Mouse (Mus musculus): ENCODE results near the gene Serpinb6a. TPM values are rescaled to one million over a fixed set of nuclear protein-coding genes. Genes with fewer than 3 reads are reported as not detected.

Serpinb6a gene
- 45.1 and 60.8 TPM in 2 replicates for total RNA-seq (2014; rRNA removed)
- polyA plus RNA-seq (2015; fragmentation: Nextera tagmentation; extraction: Ambion mirVana), result 50.7 and 52.1 TPM in 2 replicates

DNA sequence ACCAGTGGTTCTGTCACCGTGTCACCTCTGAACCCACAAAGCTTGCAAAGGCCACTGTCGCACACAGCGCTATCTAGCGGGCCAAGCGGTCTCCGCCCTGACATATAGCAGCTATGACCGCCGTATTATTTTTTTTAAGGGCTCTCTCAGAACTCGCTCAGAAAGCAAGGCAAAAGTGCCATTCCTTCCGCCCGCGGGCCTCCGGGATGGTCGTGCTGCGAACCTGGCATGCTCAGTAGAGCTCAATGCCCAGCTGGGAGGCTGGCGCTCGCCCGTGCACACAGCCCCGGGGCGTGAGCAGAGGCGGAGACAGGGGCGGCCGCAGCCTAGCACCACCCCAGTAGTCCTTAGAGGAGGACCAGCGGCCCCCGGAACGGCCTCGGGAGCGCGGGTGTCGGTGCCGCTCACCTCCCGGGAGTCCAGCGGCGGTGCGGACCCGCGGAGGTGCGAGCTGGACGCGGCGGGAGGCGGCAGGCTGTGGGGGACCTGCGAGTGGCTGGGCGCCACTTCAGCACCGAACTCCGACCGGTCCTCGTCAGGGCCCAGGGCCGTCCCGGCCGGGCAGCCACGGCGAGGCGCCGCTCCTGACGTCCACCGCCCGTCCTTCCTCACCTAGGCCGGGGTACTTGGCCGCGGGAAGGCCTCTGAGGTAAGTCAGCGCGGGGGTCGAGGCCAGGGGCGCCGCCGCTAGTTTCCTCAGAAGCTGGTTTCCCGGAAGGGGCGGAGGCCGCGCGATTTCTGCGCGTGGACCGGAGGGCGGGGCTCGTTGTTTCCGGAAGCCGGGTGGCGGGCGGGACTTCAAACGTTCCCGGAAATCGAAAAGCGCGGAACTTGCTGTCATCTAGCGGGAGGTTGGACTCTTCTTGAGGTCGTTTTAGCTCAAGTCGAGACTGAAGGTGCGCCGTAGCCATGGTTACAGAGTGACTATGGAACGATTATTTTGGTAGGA is at the start of gene Serpinb6a, which contains the start of gene Ripk1:
TSS of gene Serpinb6a (minus strand) at position 737 of the 949 bp plus-strand sequence.
TSS of gene Ripk1 (plus strand) at position 306 of the 949 bp plus-strand sequence.
- H3K4me1 ChIP-seq (ENCODE audit: insufficient read depth, low read length), result peaks cover 3% of the 10 kb centered on the region
- peak within 1 kb of the TSS; percentile 91 for H3K4me2 ChIP-seq (ENCODE audit: low read depth, low read length)
- peak; percentile 66 for TF ChIP-seq CTCF (IDR thresholded peaks at IDR 0.05; ENCODE audit: low read depth)
- ATAC-seq, result peak; percentile 97
- under 1% methylated on average over 90 of the region's 92 CpGs for WGBS
- no peaks in the 10 kb centered on the region for H3K9me3 ChIP-seq (ENCODE audit: low read length)
- H3K27ac ChIP-seq, result peak within 1 kb of the TSS; percentile 89
- H3K9ac ChIP-seq (replicated peaks; ENCODE audit: low read length), result peak within 1 kb of the TSS; percentile 69
- peak within 1 kb of the TSS; percentile 73 for H3K4me3 ChIP-seq (ENCODE audit: low read length)
- peak; percentile 96 for DNase-seq (ENCODE audit: low spot score)
- H3K36me3 ChIP-seq (ENCODE audit: insufficient read depth, low read length), result no peaks in the 10 kb centered on the region
- no peaks in the 10 kb centered on the region for H3K27me3 ChIP-seq (ENCODE audit: insufficient read depth, low read length)

DNA sequence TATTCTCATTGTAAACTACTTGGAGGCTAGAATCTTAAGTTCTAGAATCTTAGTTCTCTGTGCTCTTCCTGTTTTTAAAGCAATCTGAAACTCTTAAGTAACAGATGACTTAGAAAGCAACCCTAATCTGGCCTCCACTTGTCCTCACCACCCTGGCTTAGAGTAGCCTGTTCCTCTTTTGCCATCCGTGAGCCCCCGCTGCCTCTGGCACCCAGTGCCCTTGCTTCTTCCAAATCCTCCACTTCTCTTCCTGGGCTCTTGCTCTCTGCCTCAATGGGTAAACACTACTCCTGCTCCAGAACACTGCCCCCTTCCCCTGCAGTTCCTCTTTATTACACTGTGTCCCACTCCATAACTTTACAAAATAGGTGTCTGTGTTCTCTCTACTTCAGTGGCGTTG is 49.1 kb upstream of the Serpinb6a start:
- ATAC-seq (no peak), DNase-seq (ENCODE audit: low spot score) (no peak)
- WGBS, result 93% methylated on average over 3 of the region's 3 CpGs

DNA sequence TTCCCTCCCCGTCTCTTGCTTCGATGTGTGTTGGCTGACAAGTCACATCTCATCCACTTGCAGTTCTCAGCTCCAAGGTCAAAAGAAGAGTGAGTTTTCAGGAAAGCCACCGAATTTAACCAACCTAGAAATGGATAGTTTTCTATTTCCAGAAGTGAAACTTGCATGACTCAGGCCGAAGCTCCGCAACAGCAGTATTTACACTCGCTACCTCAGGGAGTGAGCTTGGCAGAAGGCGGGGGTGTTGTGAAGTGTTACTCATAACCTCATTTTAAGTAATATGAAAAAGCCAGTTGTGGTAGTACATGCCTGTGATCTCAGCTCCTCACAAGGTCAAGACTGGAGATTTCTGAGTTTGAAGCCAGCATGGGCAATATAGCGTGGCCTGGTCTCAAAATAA is 47.9 kb upstream of the Serpinb6a start:
- Histone ChIP-seq H3K9ac (replicated peaks; ENCODE audit: low read length) (no peak overlapping the region), H3K36me3 (ENCODE audit: insufficient read depth, low read length) (peaks cover 14% of the 10 kb centered on the region; the same call in 1 of the 2 replicates), H3K27ac (no peak overlapping the region), H3K4me1 (ENCODE audit: insufficient read depth, low read length) (no peaks in the 10 kb centered on the region), H3K27me3 (ENCODE audit: insufficient read depth, low read length) (no peaks in the 10 kb centered on the region), H3K9me3 (ENCODE audit: low read length) (no peaks in the 10 kb centered on the region), H3K4me2 (ENCODE audit: low read depth, low read length) (no peak overlapping the region), H3K4me3 (ENCODE audit: low read length) (no peak overlapping the region)
- ATAC-seq, result no peak
- no peak for DNase-seq (ENCODE audit: low spot score)
- TF ChIP-seq CTCF (IDR thresholded peaks at IDR 0.05; ENCODE audit: low read depth), result no peak
- WGBS, result 96% methylated on average over 8 of the region's 8 CpGs

More for the DNA sequence above, 49.1 kb upstream of the Serpinb6a start:
- peaks cover 18% of the 10 kb centered on the region; the same call in 1 of the 2 replicates for H3K36me3 ChIP-seq (ENCODE audit: insufficient read depth, low read length)
- H3K4me1 ChIP-seq (ENCODE audit: insufficient read depth, low read length), result no peaks in the 10 kb centered on the region
- H3K4me3 ChIP-seq (ENCODE audit: low read length), result no peak overlapping the region
- no peak overlapping the region for H3K4me2 ChIP-seq (ENCODE audit: low read depth, low read length)
- no peak overlapping the region for H3K27ac ChIP-seq
- no peaks in the 10 kb centered on the region for H3K9me3 ChIP-seq (ENCODE audit: low read length)
- no peaks in the 10 kb centered on the region for H3K27me3 ChIP-seq (ENCODE audit: insufficient read depth, low read length)
- H3K9ac ChIP-seq (replicated peaks; ENCODE audit: low read length), result no peak overlapping the region
- TF ChIP-seq CTCF (IDR thresholded peaks at IDR 0.05; ENCODE audit: low read depth), result no peak

DNA sequence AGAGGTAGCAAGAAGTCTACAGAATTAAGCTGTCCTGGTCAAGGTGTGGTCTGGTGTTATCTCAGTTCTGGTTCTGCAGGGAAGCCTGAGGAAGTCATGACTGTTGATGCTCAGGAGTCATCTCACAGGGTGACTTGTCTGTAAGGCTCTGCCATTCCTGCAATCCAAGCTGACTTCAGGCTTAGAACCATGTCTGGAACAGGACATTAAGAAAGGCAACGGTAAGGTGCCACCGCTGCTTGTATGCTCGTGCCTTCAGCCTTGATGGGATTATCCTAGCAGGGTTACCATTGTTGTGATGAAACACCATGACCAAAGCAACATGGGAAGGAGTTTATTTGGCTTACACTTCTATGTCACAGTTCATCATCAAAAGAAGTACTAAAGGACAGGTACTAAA is 44.9 kb upstream of the Serpinb6a start:
- Histone ChIP-seq H3K4me3 (ENCODE audit: low read length) (no peak overlapping the region), H3K4me1 (ENCODE audit: insufficient read depth, low read length) (no peaks in the 10 kb centered on the region), H3K36me3 (ENCODE audit: insufficient read depth, low read length) (0 out of 2 replicates have a peak, but pooled peaks cover 6% of the 10 kb centered on the region), H3K27ac (no peak overlapping the region), H3K9ac (replicated peaks; ENCODE audit: low read length) (no peak overlapping the region), H3K27me3 (ENCODE audit: insufficient read depth, low read length) (no peaks in the 10 kb centered on the region), H3K9me3 (ENCODE audit: low read length) (no peaks in the 10 kb centered on the region), H3K4me2 (ENCODE audit: low read depth, low read length) (no peak overlapping the region)
- WGBS, result 84% methylated on average over 3 of the region's 3 CpGs
- TF ChIP-seq CTCF (IDR thresholded peaks at IDR 0.05; ENCODE audit: low read depth), result no peak
- no peak for ATAC-seq
- DNase-seq (ENCODE audit: low spot score), result no peak

DNA sequence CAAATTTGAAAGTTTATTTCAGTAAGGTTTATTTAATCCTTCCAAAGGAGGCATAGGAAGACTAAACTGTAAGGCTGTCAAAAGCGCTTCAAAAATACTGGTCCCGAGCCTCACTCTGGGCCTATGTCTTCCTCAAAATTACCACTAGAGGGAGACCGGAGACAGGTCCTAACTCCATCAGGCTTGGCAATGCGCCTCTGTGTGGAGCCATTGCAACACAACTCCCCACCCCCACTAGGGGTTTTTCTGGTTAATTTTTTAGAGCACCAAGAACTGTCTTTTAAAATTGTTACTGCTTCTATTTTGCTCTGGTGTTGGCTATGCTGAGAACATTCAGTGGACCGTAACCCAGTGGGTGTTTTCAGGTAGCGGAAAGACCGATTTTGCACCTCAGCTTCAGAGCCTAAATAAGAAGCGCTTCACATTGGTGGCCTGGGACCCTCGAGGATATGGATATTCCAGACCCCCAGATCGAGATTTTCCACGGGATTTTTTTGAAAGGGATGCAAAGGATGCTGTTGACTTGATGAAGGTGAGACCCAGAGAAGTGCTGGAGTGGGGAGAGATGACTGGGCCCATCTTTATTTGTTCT is 43.9 kb upstream of the Serpinb6a start:
- no peak overlapping the region for H3K4me2 ChIP-seq (ENCODE audit: low read depth, low read length)
- 38% methylated on average over 11 of the region's 11 CpGs for WGBS
- no peak overlapping the region for H3K9ac ChIP-seq (replicated peaks; ENCODE audit: low read length)
- no peaks in the 10 kb centered on the region for H3K4me1 ChIP-seq (ENCODE audit: insufficient read depth, low read length)
- ATAC-seq (peak; percentile 95), DNase-seq (ENCODE audit: low spot score) (peak; percentile 95)
- no peak overlapping the region for H3K27ac ChIP-seq
- H3K4me3 ChIP-seq (ENCODE audit: low read length), result no peak overlapping the region
- no peaks in the 10 kb centered on the region for H3K9me3 ChIP-seq (ENCODE audit: low read length)
- H3K36me3 ChIP-seq (ENCODE audit: insufficient read depth, low read length), result 0 out of 2 replicates have a peak, but pooled peaks cover 5% of the 10 kb centered on the region
- TF ChIP-seq CTCF (IDR thresholded peaks at IDR 0.05; ENCODE audit: low read depth), result peak; percentile 96
- H3K27me3 ChIP-seq (ENCODE audit: insufficient read depth, low read length), result no peaks in the 10 kb centered on the region

DNA sequence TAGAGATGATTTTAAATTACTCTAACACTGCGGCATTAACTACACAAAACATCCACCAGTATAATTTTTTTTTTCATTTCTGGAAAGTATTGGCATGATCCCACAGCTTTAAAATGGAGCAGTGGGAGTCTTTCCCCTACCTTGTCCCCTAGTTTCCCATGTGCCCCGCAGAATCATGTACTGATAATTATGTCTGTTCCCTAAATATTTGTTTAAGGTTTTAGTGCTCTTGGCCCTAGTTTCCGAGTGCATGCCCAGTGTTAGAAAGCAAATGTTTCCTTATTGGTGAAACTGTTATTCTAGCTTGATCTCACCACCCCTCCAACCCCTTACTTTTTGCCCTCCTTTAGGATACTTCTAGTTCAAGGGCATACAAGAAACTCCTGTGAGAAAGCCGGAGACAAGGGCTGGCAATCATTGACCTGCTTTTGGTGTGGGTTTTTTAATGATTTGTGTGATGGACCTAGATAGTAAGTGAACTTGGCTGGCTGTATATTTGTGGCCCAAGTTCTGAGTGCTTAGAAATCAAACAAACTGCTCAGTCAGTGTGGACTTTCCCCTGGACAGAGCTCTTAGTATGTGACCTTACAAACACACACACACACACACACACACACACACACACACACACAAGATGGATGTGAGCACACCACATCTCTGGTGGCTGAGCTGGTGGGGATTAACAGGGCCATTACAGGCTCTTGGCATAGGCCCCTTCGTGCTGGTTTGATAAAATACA is 43.1 kb upstream of the Serpinb6a start:
- 0 out of 2 replicates have a peak, but pooled peaks cover 5% of the 10 kb centered on the region for H3K36me3 ChIP-seq (ENCODE audit: insufficient read depth, low read length)
- H3K9me3 ChIP-seq (ENCODE audit: low read length), result no peaks in the 10 kb centered on the region
- no peak for DNase-seq (ENCODE audit: low spot score)
- no peak overlapping the region for H3K4me2 ChIP-seq (ENCODE audit: low read depth, low read length)
- no peak overlapping the region for H3K4me3 ChIP-seq (ENCODE audit: low read length)
- no peak overlapping the region for H3K27ac ChIP-seq
- no peaks in the 10 kb centered on the region for H3K27me3 ChIP-seq (ENCODE audit: insufficient read depth, low read length)
- TF ChIP-seq CTCF (IDR thresholded peaks at IDR 0.05; ENCODE audit: low read depth), result no peak
- ATAC-seq, result 0 out of 2 replicates have a peak, but pooled peaks have one; percentile 4
- H3K4me1 ChIP-seq (ENCODE audit: insufficient read depth, low read length), result no peaks in the 10 kb centered on the region
- 71% methylated on average over 5 of the region's 5 CpGs for WGBS
- no peak overlapping the region for H3K9ac ChIP-seq (replicated peaks; ENCODE audit: low read length)
